Mouse (Mus musculus) adrenal gland, postnatal 25 days (tissue): Measurements from ENCODE around the gene Safb. TPM values are rescaled to one million over a fixed set of nuclear protein-coding genes. Genes with fewer than 3 reads are reported as not detected.
"Not testable (repeated sequence)": the region's sequence is repeated elsewhere in the genome, so short reads cannot be mapped to it uniquely, and the experiment has no call there.

Experiments used
- DNase-seq: peaks from one replicate; pipeline ENCODE4 v3.0.0; 2021; ENCODE audit warnings: mixed read lengths
- total RNA-seq: library from RNA; stranded (reverse); gene quantifications from 2 replicates; pipeline ENCODE4 v1.2.3, GENCODE M21; 2021

Safb gene
- total RNA-seq, 1 experiment from 2014 or later: 143 TPM

GRCm38 (mm10) chr17:56611323-56611722 is 26.7 kb downstream of the Safb start:
- no peak for DNase-seq

GRCm38 (mm10) chr17:56611861-56612564 is 27.4 kb downstream of the Safb start:
- DNase-seq: no peak

- not testable (repeated sequence) for DNase-seq
Observed at GRCm38 (mm10) chr17:56612565-56612939, 27.9 kb downstream of the Safb start.

- peak; percentile 96 for DNase-seq
Observed at GRCm38 (mm10) chr17:56613236-56613844, 28.7 kb downstream of the Safb start, which contains the start of gene Rpl36. Gene Rpl36, plus strand, starts transcription at chr17:56613416.

GRCm38 (mm10) chr17:56613893-56614292 is 29.3 kb downstream of the Safb start:
- DNase-seq: not testable (repeated sequence)

- DNase-seq: peak; percentile 54
Observed at GRCm38 (mm10) chr17:56614391-56615135, 29.9 kb downstream of the Safb start.

GRCm38 (mm10) chr17:56615136-56615784 is 30.6 kb downstream of the Safb start:
- no peak for DNase-seq

GRCm38 (mm10) chr17:56615792-56616191 is 31.2 kb downstream of the Safb start:
- no peak for DNase-seq

- DNase-seq: no peak
Observed at GRCm38 (mm10) chr17:56616725-56617124, 32.1 kb downstream of the Safb start.

GRCm38 (mm10) chr17:56617628-56618027 is 33.0 kb downstream of the Safb start:
- DNase-seq: no peak

- DNase-seq: peak; percentile 55
Observed at GRCm38 (mm10) chr17:56625495-56625894, 40.9 kb downstream of the Safb start.

GRCm38 (mm10) chr17:56626260-56626659 is 41.6 kb downstream of the Safb start:
- DNase-seq: no peak

GRCm38 (mm10) chr17:56626754-56627470 is 42.3 kb downstream of the Safb start, which contains the start of gene Lonp1:
Gene Lonp1, minus strand, starts transcription at chr17:56626887.
- peak; percentile 96 for DNase-seq

- no peak for DNase-seq
Observed at GRCm38 (mm10) chr17:56627530-56628277, 43.1 kb downstream of the Safb start, which contains the start of gene Catsperd. Gene Catsperd, plus strand, starts transcription at chr17:56628143.

GRCm38 (mm10) chr17:56629800-56630781 is 45.5 kb downstream of the Safb start:
- not testable (repeated sequence) for DNase-seq

GRCm38 (mm10) chr17:56631807-56632206 is 47.2 kb downstream of the Safb start:
- DNase-seq: no peak

- no peak for DNase-seq
Observed at GRCm38 (mm10) chr17:56634023-56634422, 49.4 kb downstream of the Safb start.

- DNase-seq: no peak
Observed at GRCm38 (mm10) chr17:56643237-56643636, 58.6 kb downstream of the Safb start.

- DNase-seq: no peak
Observed at GRCm38 (mm10) chr17:56647546-56647945, 62.9 kb downstream of the Safb start.

GRCm38 (mm10) chr17:56651801-56652200 is 67.2 kb downstream of the Safb start:
- no peak for DNase-seq
